In genomic region chr17:93665889-93666288, GRCm38 (mm10) we compare ENCODE assay signal across 32 mouse cellular contexts.
"Had no signal": no experiment of that assay in that cellular context is flagged by ENCODE, and none has a peak within 500 bp of the region (broad histone marks: within the 10 kb centered on the region; RNA-seq: fewer than 3 reads in every experiment).

No protein-coding gene starts in this region.

- H3K27me3 ChIP-seq: limb, embryonic 12.5 days; limb, embryonic 13.5 days; limb, embryonic 15.5 days; liver, embryonic 12.5 days; liver, embryonic 13.5 days; liver, embryonic 15.5 days; lung, embryonic 15.5 days; megakaryocyte, embryonic 14.5 days; midbrain, embryonic 12.5 days; midbrain, embryonic 13.5 days; midbrain, embryonic 15.5 days had no signal

- DNase-seq: left cerebral cortex, postnatal 4 days; liver; liver, embryonic 13.5 days; liver, postnatal 0 days; lung, adult 18-20 months; lung, adult 2 months; lung, embryonic 14.5 days; lung, postnatal 10 days; lung, postnatal 14 days; lung, postnatal 36 days; lung, postnatal 4 days; midbrain, embryonic 14.5 days had no signal

- ATAC-seq: liver, embryonic 12.5 days; liver, postnatal 0 days; lung, postnatal 0 days; midbrain, embryonic 13.5 days; midbrain, embryonic 15.5 days; midbrain, embryonic 16.5 days had no signal

- H3K4me1 ChIP-seq: limb, embryonic 10.5 days; limb, embryonic 12.5 days; limb, embryonic 13.5 days; limb, embryonic 15.5 days; liver, embryonic 12.5 days; liver, embryonic 13.5 days; liver, embryonic 15.5 days; lung, embryonic 15.5 days; megakaryocyte, embryonic 14.5 days; midbrain, embryonic 10.5 days; midbrain, embryonic 12.5 days; midbrain, embryonic 13.5 days; midbrain, embryonic 15.5 days; neural tube, embryonic 12.5 days had no signal

- H3K9ac ChIP-seq: limb, embryonic 12.5 days; limb, embryonic 13.5 days; limb, embryonic 15.5 days; liver, embryonic 12.5 days; liver, embryonic 13.5 days; liver, embryonic 14.5 days; liver, embryonic 15.5 days; liver, postnatal 0 days; lung, embryonic 14.5 days; lung, embryonic 15.5 days; midbrain, embryonic 12.5 days; midbrain, embryonic 13.5 days; midbrain, embryonic 15.5 days; neural tube, embryonic 12.5 days had no signal

- H3K9me3 ChIP-seq: limb, embryonic 10.5 days; limb, embryonic 12.5 days; limb, embryonic 13.5 days; limb, embryonic 15.5 days; liver, embryonic 12.5 days; liver, embryonic 13.5 days; liver, embryonic 15.5 days; lung, embryonic 15.5 days; megakaryocyte, embryonic 14.5 days; midbrain, embryonic 10.5 days; midbrain, embryonic 12.5 days; midbrain, embryonic 13.5 days; midbrain, embryonic 15.5 days; neural tube, embryonic 12.5 days had no signal

- H3K36me3 ChIP-seq: limb, embryonic 10.5 days; limb, embryonic 12.5 days; limb, embryonic 13.5 days; limb, embryonic 15.5 days; liver, embryonic 12.5 days; liver, embryonic 13.5 days; liver, embryonic 15.5 days; lung, embryonic 15.5 days; midbrain, embryonic 10.5 days; midbrain, embryonic 12.5 days; midbrain, embryonic 13.5 days; midbrain, embryonic 15.5 days; neural tube, embryonic 12.5 days had no signal

- H3K4me2 ChIP-seq: limb, embryonic 12.5 days; limb, embryonic 13.5 days; limb, embryonic 15.5 days; liver, embryonic 11.5 days; liver, embryonic 12.5 days; liver, embryonic 13.5 days; liver, embryonic 15.5 days; lung, embryonic 14.5 days; lung, embryonic 15.5 days; midbrain, embryonic 11.5 days; midbrain, embryonic 12.5 days; midbrain, embryonic 13.5 days; midbrain, embryonic 15.5 days; neural tube, embryonic 12.5 days had no signal

- H3K27ac ChIP-seq: limb, embryonic 10.5 days; limb, embryonic 12.5 days; limb, embryonic 13.5 days; limb, embryonic 15.5 days; liver, embryonic 12.5 days; liver, embryonic 13.5 days; liver, embryonic 14.5 days; liver, embryonic 15.5 days; lung, embryonic 15.5 days; macrophage; midbrain, embryonic 10.5 days; midbrain, embryonic 12.5 days; midbrain, embryonic 13.5 days; midbrain, embryonic 15.5 days; neural tube, embryonic 12.5 days had no signal

- H3K4me3 ChIP-seq: limb, embryonic 10.5 days; limb, embryonic 12.5 days; limb, embryonic 13.5 days; limb, embryonic 15.5 days; liver, embryonic 12.5 days; liver, embryonic 13.5 days; liver, embryonic 15.5 days; lung, embryonic 15.5 days; megakaryocyte, embryonic 14.5 days; midbrain, embryonic 10.5 days; midbrain, embryonic 12.5 days; midbrain, embryonic 13.5 days; midbrain, embryonic 15.5 days; myocyte; neural tube, embryonic 12.5 days had no signal
